Mouse (Mus musculus) embryonic facial prominence, embryonic 11.5 days (tissue): ENCODE measurements around the gene Znhit1. TPM values are rescaled to one million over a fixed set of nuclear protein-coding genes. Genes with fewer than 3 reads are reported as not detected.

Source experiments
- ATAC-seq: fragments of 200-750 bp; cut with Nextera tagmentation; replicated peaks from 2 replicates; pipeline ENCODE4 v1.8.0; 2017; ENCODE audit warnings: low read depth; ENCODE audit not compliant: insufficient number of reproducible peaks, low FRiP score, low TSS enrichment
- DNase-seq: peaks from one replicate; pipeline ENCODE4 v3.0.0-alpha.2; 2015; ENCODE audit warnings: low spot score
- H3K27ac ChIP-seq: fragments of 300-500 bp; sonication (generic); replicated peaks from 2 replicates; pipeline ENCODE4 v1.5.1; 2014; ENCODE audit warnings: mild to moderate bottlenecking, low read depth, low read length, control low read depth
- H3K27me3 ChIP-seq: fragments of 300-500 bp; sonication (generic); 2 replicates; pipeline ENCODE4 v1.6.1; 2014; ENCODE audit warnings: mild to moderate bottlenecking, low read length, moderate library complexity, mixed read lengths; ENCODE audit not compliant: control insufficient read depth, insufficient read depth
- H3K36me3 ChIP-seq: fragments of 300-500 bp; sonication (generic); replicated peaks from 2 replicates; pipeline ENCODE4 v1.6.1; 2014; ENCODE audit warnings: low read depth, mild to moderate bottlenecking, low read length, moderate library complexity, mixed read lengths; ENCODE audit not compliant: control insufficient read depth, insufficient read depth
- H3K4me1 ChIP-seq: fragments of 300-500 bp; sonication (generic); 2 replicates; pipeline ENCODE4 v1.6.1; 2014; ENCODE audit warnings: low read length, mixed read lengths; ENCODE audit not compliant: control insufficient read depth, insufficient read depth
- H3K4me2 ChIP-seq: fragments of 300-500 bp; sonication (generic); 2 replicates; pipeline ENCODE4 v1.6.1; 2014; ENCODE audit warnings: low read depth, mild to moderate bottlenecking, control low read depth, low read length, moderate library complexity
- H3K4me3 ChIP-seq: fragments of 300-500 bp; sonication (generic); 2 replicates; pipeline ENCODE4 v1.5.1; 2014; ENCODE audit warnings: low read depth, low read length, control low read depth
- H3K9ac ChIP-seq: fragments of 300-500 bp; sonication (generic); replicated peaks from 2 replicates; pipeline ENCODE4 v1.6.1; 2014; ENCODE audit warnings: mild to moderate bottlenecking, control low read depth, low read length
- H3K9me3 ChIP-seq: fragments of 300-500 bp; sonication (generic); replicated peaks from 2 replicates; pipeline ENCODE4 v1.6.1; 2016; ENCODE audit warnings: mild to moderate bottlenecking, low read length, inconsistent platforms, mixed read lengths; ENCODE audit not compliant: control insufficient read depth
- WGBS: fragments of 180-500 bp; shearing (Covaris S2); extraction: QIAGEN DNeasy Blood & Tissue Kit; methylation state at CpG from one replicate; pipeline ENCODE4 v1.1.7; 2014; 5-methylcytosine and 5-hydroxymethylcytosine counted together
- polyA plus RNA-seq: library from polyadenylated mRNA; unstranded; fragments of >200 nt; fragmentation: Nextera tagmentation; extraction: Ambion mirVana; gene quantifications from 2 replicates; pipeline ENCODE4 v1.2.1, GENCODE M21; 2014

The Znhit1 gene
- polyA plus RNA-seq, 1 experiment from 2014 or later = 101 TPM

DNA sequence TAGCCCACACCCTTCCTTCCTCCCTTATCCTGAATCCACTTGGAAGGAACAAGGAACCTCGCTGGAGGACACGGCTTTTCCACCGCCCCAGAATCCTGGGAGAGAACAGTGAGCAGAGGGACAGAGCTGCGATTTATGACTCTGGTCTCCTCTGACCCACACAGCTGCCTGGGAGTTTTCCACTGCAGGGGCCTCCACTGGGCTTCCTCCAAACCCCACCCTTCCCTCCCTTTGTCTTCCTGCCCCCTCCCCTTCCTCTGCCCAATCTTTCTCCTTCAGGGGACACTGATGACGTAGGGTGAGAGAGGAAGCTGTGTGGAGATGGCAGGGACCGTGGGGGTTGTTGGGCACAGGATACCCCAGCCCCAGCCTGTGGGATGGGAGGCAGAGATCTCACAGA lies 21.5 kb downstream of the Znhit1 start, which contains the start of gene Cldn15:
TSS of gene Cldn15 (plus strand) at position 286 of the 400 bp plus-strand sequence.
- H3K4me1 ChIP-seq = no peaks in the 10 kb centered on the region
- no peaks in the 10 kb centered on the region for H3K9me3 ChIP-seq
- ATAC-seq (no peak), DNase-seq (no peak)
- H3K9ac ChIP-seq = no peak within 1 kb of the TSS; the same call in 1 of the 2 replicates
- WGBS = 70% methylated on average over 6 of the region's 6 CpGs
- no peak within 1 kb of the TSS for H3K4me3 ChIP-seq
- H3K36me3 ChIP-seq = peaks cover 8% of the 10 kb centered on the region
- H3K4me2 ChIP-seq = no peak within 1 kb of the TSS
- H3K27me3 ChIP-seq = no peaks in the 10 kb centered on the region
- H3K27ac ChIP-seq = no peak within 1 kb of the TSS

- ATAC-seq = no peak
- Histone ChIP-seq H3K9ac (no peak overlapping the region), H3K4me1 (no peaks in the 10 kb centered on the region), H3K27me3 (no peaks in the 10 kb centered on the region), H3K27ac (no peak overlapping the region), H3K9me3 (no peaks in the 10 kb centered on the region), H3K4me2 (no peak overlapping the region), H3K4me3 (no peak overlapping the region), H3K36me3 (peaks cover 8% of the 10 kb centered on the region)
- no peak for DNase-seq
- 92% methylated on average over 8 of the region's 8 CpGs for WGBS
These were observed 22.1 kb downstream of the Znhit1 start for GRCm38 (mm10) chr5:136965686-136966085.

- DNase-seq = no peak
- Histone ChIP-seq H3K9me3 (no peaks in the 10 kb centered on the region), H3K4me1 (no peaks in the 10 kb centered on the region), H3K4me3 (no peak overlapping the region), H3K27me3 (no peaks in the 10 kb centered on the region), H3K27ac (no peak overlapping the region), H3K9ac (no peak overlapping the region), H3K36me3 (peaks cover 8% of the 10 kb centered on the region), H3K4me2 (no peak overlapping the region)
- WGBS = 87% methylated on average over 9 of the region's 9 CpGs
- no peak for ATAC-seq
These were observed 22.6 kb downstream of the Znhit1 start for GRCm38 (mm10) chr5:136965210-136965609.

GRCm38 (mm10) chr5:136962966-136963540 lies 24.8 kb downstream of the Znhit1 start:
- Histone ChIP-seq H3K9ac (no peak overlapping the region), H3K27me3 (no peaks in the 10 kb centered on the region), H3K36me3 (peaks cover 8% of the 10 kb centered on the region), H3K27ac (no peak overlapping the region), H3K4me3 (peak overlapping the region; percentile 55), H3K4me1 (no peaks in the 10 kb centered on the region), H3K4me2 (peak overlapping the region; percentile 69), H3K9me3 (no peaks in the 10 kb centered on the region)
- 77% methylated on average over 8 of the region's 8 CpGs for WGBS
- DNase-seq (no peak), ATAC-seq (no peak)

DNA sequence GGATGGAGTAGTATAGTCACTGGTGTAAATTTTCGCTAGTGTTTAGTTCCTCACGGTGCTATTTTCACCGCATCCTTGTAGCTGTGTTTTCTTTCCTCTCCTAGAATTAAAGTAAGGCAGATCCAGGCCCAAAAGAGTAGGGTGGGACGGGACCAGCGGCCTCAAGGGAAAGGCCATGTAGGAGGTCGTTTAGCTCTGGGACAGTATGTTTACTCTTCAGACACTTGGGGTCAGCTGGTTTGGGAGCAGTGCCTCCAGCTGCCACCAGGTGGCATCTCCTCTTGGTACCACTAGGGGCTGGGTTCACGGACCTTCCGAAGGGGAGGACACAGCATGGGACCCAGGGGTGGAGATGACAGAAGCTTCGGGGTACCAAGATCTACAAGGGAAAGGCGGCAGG lies 25.3 kb downstream of the Znhit1 start:
- WGBS = 1% methylated on average over 10 of the region's 10 CpGs

DNA sequence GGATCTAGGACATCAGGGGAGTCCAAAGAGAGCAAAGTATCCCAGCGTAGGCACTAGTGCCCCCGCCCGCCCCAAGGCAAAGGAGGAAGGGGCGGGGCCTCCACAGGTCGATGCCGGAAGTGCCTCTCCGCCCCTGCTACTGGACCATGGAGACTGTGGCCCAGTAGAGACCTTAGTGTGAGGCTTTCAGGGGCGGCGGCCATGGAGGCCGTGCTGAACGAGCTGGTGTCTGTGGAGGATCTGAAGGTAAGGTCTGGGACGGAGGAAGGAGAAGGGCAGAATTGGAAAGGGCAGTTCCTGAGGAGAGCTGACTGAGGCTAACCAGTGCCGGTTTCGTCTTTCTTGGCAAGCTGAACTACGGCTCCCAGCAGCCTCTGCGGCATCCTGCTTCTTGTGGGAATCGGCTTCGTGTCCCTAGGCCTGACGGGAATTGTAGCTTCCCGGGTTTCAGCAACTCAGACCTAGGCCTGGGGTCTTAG lies 25.8 kb downstream of the Znhit1 start:
- WGBS = under 1% methylated on average over 20 of the region's 20 CpGs
- Histone ChIP-seq H3K4me3 (peak overlapping the region; percentile 55), H3K9me3 (no peaks in the 10 kb centered on the region), H3K36me3 (peaks cover 8% of the 10 kb centered on the region), H3K9ac (peak overlapping the region; percentile 69), H3K4me1 (no peaks in the 10 kb centered on the region), H3K4me2 (peak overlapping the region; percentile 69), H3K27ac (0 out of 2 replicates have a peak overlapping the region, but pooled peaks have one; percentile 48), H3K27me3 (no peaks in the 10 kb centered on the region)
- DNase-seq (peak; percentile 95), ATAC-seq (peak; percentile 89)

More for the DNA sequence above, 25.3 kb downstream of the Znhit1 start:
- Histone ChIP-seq H3K27ac (0 out of 2 replicates have a peak overlapping the region, but pooled peaks have one; percentile 48), H3K9me3 (no peaks in the 10 kb centered on the region), H3K27me3 (no peaks in the 10 kb centered on the region), H3K4me2 (peak overlapping the region; percentile 69), H3K4me3 (peak overlapping the region; percentile 55), H3K9ac (peak overlapping the region; percentile 69), H3K36me3 (peaks cover 8% of the 10 kb centered on the region), H3K4me1 (no peaks in the 10 kb centered on the region)
- DNase-seq = peak; percentile 91
- ATAC-seq = peak; percentile 74

DNA sequence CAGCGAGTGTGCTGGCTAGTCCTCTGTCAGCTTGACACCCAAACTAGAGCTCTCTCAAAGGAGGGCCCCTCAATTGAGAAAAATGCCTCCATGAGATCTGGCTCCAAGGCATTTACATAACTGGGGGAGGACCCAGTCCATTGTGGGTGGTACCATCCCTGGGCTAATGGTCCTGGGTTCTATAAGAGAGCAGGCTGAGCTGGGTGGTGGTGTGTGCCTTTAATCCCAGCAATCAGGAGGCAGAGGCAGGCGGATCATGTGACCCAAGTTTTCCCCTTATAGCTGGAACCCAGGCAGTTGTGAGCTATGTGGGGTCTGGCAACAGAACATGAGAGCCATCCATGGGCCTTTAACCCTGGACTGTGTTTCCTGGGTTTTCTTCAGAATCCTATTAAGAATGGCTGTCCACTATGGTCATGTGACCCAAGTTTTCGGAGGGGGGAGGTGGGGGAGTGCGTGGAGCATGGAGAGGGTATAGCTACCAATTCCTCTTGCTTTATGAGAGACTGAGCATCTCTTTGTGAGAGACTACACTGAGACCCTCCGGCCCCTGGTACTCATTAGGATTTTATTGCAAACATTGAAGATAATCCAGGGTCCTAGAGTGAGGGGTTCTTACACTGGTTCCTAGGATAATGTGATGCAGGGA lies 26.4 kb downstream of the Znhit1 start:
- Histone ChIP-seq H3K27ac (no peak overlapping the region), H3K4me2 (peak overlapping the region; percentile 69), H3K27me3 (no peaks in the 10 kb centered on the region), H3K36me3 (peaks cover 8% of the 10 kb centered on the region), H3K9ac (peak overlapping the region; percentile 69), H3K4me3 (peak overlapping the region; percentile 55), H3K9me3 (no peaks in the 10 kb centered on the region), H3K4me1 (no peaks in the 10 kb centered on the region)
- ATAC-seq (no peak; the same call in 1 of the 2 replicates), DNase-seq (no peak)
- 27% methylated on average over 5 of the region's 5 CpGs for WGBS

DNA sequence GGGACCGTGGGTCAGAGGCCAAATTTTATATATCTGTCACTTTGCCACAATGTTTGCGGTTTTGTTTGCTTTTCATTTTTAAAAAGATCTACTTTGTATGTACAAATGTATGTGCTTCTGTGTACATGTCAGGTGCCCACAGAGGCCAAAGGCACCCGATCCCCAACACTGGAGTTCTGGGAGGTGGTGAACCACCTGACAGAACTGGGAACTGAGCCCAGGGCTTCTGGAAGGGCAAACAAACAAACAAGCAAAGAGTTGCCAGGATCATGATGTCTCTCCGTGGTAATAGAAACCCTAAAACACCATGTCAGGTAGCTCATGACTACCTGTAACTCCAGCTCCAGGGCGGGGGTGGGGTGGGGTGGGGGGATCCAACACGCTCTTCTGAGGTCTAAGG lies 27.8 kb downstream of the Znhit1 start:
- Histone ChIP-seq H3K9me3 (no peaks in the 10 kb centered on the region), H3K4me3 (no peak overlapping the region), H3K27ac (no peak overlapping the region), H3K27me3 (no peaks in the 10 kb centered on the region), H3K9ac (no peak overlapping the region), H3K4me2 (no peak overlapping the region), H3K36me3 (no peaks in the 10 kb centered on the region; the same call in none of the 2 replicates), H3K4me1 (no peaks in the 10 kb centered on the region)
- WGBS = 94% methylated on average over 6 of the region's 6 CpGs
- no peak for DNase-seq
- ATAC-seq = no peak
